Mouse (Mus musculus): Measurements from ENCODE around the gene Zfp60.

DNA sequence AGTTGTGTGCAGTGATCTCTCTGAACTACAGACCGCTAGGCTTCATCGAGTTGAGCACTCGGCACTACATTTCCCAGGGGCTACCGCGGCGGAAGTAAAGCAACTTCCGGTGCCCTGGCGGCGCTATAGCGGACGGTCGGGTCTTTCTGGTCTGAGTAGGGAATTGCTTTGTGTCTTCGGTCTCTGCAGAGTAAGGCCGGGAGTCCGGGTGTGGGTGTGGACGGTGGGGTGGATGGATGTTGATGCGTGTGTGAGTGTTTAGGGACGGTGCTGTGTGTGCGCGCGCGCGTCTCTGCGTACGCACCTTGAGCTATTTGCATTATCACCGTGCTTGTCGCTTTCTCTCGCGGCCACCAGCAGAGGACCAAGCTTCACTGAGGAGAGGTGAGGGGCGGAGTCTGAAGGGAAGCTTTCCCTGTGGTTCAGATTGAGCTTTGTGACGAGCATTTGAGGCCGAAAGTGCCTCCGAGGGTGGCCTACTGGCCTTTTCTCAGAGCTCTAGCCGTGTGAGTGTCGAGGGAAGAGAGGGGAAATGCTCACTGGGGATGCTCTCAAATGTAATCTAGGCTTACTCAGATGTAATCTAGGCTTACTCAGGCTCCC lies at the start of gene Zfp60:
- TF ChIP-seq CTCF (conservative IDR thresholded peaks at IDR 0.05; ENCODE audit: insufficient read depth, insufficient read length, low read depth, low read length) (0 out of 2 replicates have a peak, but pooled peaks have one; percentile 15), POLR2A (IDR thresholded peaks at IDR 0.05; ENCODE audit: low read depth, low read length) (no peak)

All from kidney, adult 2 months (tissue).